Mouse (Mus musculus) limb, embryonic 13.5 days (tissue): ENCODE measurements at regions not wholly inside any gene's neighbourhood (a gene's known extent, or its start where the extent isn't known, plus 50 kb on each side); places are given as distances from the start of the nearest gene placed in this dataset.

Source experiments
- ATAC-seq: fragments of 200-750 bp; cut with Nextera tagmentation; 2 replicates; pipeline ENCODE4 v1.8.0; 2017; ENCODE audit warnings: low read depth, moderate number of reproducible peaks, moderate TSS enrichment; ENCODE audit not compliant: low FRiP score
- H3K27ac ChIP-seq: fragments of 300-500 bp; sonication (generic); 2 replicates; pipeline ENCODE4 v1.5.1; 2015; ENCODE audit warnings: inconsistent platforms, mild to moderate bottlenecking, moderate library complexity
- H3K27me3 ChIP-seq: fragments of 300-500 bp; sonication (generic); 2 replicates; pipeline ENCODE4 v1.6.1; 2015; ENCODE audit warnings: mild to moderate bottlenecking, inconsistent platforms
- H3K36me3 ChIP-seq: fragments of 300-500 bp; sonication (generic); 2 replicates; pipeline ENCODE4 v1.6.1; 2015; ENCODE audit warnings: inconsistent platforms, mild to moderate bottlenecking, moderate library complexity
- H3K4me1 ChIP-seq: fragments of 300-500 bp; sonication (generic); 2 replicates; pipeline ENCODE4 v1.6.1; 2015; ENCODE audit warnings: inconsistent platforms
- H3K4me2 ChIP-seq: fragments of 300-500 bp; sonication (generic); replicated peaks from 2 replicates; pipeline ENCODE4 v1.6.1; 2015; ENCODE audit warnings: inconsistent platforms, mild to moderate bottlenecking, moderate library complexity
- H3K4me3 ChIP-seq: fragments of 300-500 bp; sonication (generic); 2 replicates; pipeline ENCODE4 v1.5.1; 2015; ENCODE audit warnings: moderate library complexity, mild to moderate bottlenecking, inconsistent platforms
- H3K9ac ChIP-seq: fragments of 300-500 bp; sonication (generic); 2 replicates; pipeline ENCODE4 v1.6.1; 2015; ENCODE audit warnings: mild to moderate bottlenecking, inconsistent platforms
- H3K9me3 ChIP-seq: fragments of 300-500 bp; sonication (generic); 2 replicates; pipeline ENCODE4 v1.6.1; 2016; ENCODE audit warnings: inconsistent platforms
- WGBS: fragments of 180-500 bp; shearing (Covaris S2); methylation state at CpG from one replicate; pipeline ENCODE4 v1.1.7; 2015; 5-methylcytosine and 5-hydroxymethylcytosine counted together

GRCm38 (mm10) chr7:92502292-92502905, 58.5 kb upstream of the Ccdc90b start:
- H3K27ac ChIP-seq = no peak overlapping the region
- H3K9ac ChIP-seq = no peak overlapping the region
- ATAC-seq = peak; percentile 85
- peaks cover 14% of the 10 kb centered on the region for H3K27me3 ChIP-seq
- no peaks in the 10 kb centered on the region for H3K36me3 ChIP-seq
- H3K4me2 ChIP-seq = no peak overlapping the region
- peaks cover 6% of the 10 kb centered on the region; the same call in 1 of the 2 replicates for H3K4me1 ChIP-seq
- WGBS = 46% methylated on average over 4 of the region's 4 CpGs
- no peak overlapping the region for H3K4me3 ChIP-seq
- no peaks in the 10 kb centered on the region for H3K9me3 ChIP-seq

GRCm38 (mm10) chr7:92506378-92506777, 54.6 kb upstream of the Ccdc90b start:
- 53% methylated on average over 5 of the region's 5 CpGs for WGBS
- Histone ChIP-seq H3K9me3 (no peaks in the 10 kb centered on the region), H3K27ac (no peak overlapping the region; the same call in 1 of the 2 replicates)

GRCm38 (mm10) chr7:92509090-92509489, 51.9 kb upstream of the Ccdc90b start:
- Histone ChIP-seq H3K4me1 (peaks cover 6% of the 10 kb centered on the region; the same call in 1 of the 2 replicates), H3K4me3 (no peak overlapping the region), H3K27ac (no peak overlapping the region), H3K36me3 (no peaks in the 10 kb centered on the region), H3K4me2 (no peak overlapping the region), H3K9ac (no peak overlapping the region), H3K9me3 (no peaks in the 10 kb centered on the region), H3K27me3 (0 out of 2 replicates have a peak, but pooled peaks cover 4% of the 10 kb centered on the region)
- no peak for ATAC-seq
- 76% methylated on average over 6 of the region's 6 CpGs for WGBS

More at GRCm38 (mm10) chr7:92506378-92506777, 54.6 kb upstream of the Ccdc90b start:
- H3K27me3 ChIP-seq = peaks cover 8% of the 10 kb centered on the region; the same call in 1 of the 2 replicates
- H3K4me1 ChIP-seq = peaks cover 6% of the 10 kb centered on the region; the same call in 1 of the 2 replicates
- no peaks in the 10 kb centered on the region for H3K36me3 ChIP-seq
- H3K9ac ChIP-seq = no peak overlapping the region
- no peak overlapping the region for H3K4me3 ChIP-seq
- no peak overlapping the region for H3K4me2 ChIP-seq
- ATAC-seq = no peak
